Comparison of ENCODE assay signal across 7 mouse cellular contexts in the genomic region with DNA sequence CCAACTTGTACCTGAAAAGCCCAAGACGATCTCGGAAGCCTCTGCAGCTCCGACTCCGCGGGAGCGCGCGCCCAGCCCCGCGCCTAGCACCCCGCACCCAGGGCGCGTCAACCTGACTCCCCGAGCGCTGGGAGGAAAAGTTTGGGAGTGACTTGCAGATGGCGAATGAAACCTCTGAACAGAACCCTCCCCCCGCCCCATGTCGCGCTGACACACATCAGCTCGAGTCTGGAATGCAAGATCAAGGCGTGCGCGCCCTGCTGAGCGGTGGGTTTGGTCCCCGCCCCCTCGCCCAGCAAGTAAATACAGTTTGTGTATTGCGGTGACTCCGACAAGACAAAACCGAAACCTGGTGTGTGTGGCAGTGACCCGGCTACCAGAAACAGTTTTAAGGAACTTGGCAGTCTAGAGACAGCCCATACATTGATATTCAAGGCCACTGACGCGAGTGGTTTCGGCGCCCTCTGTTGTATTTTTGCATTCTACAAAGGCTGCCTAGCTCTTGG. TPM values are rescaled to one million over a fixed set of nuclear protein-coding genes. Genes with fewer than 3 reads are reported as not detected.
DNase-seq lines count a peak whose midpoint lies in the region; ATAC-seq lines count a peak whose summit lies in the region.

A gene (minus strand): TSS at position 193 of the 506 bp plus-strand sequence.

- intact Hi-C loops in gastrocnemius, postnatal 14 days (cut with DNase I; ENCODE audit: low total_unique reads) = loop anchor here (2.0 to 5.0 kb wide), 2 partner anchors 90 to 156 kb away; no protein-coding TSS in a partner anchor
- intact Hi-C loops in left cerebral cortex, postnatal 36 days (cut with DNase I) = loop anchor here (5.0 kb wide), 5 partner anchors 55 to 235 kb away; no protein-coding TSS in a partner anchor

- ATAC-seq in intestine, embryonic 16.5 days = peak; percentile 45
- ATAC-seq in megakaryocyte-erythroid progenitor cell, adult 5-6 weeks (replicated peaks; ENCODE audit: low FRiP score, low TSS enrichment, poor library complexity, severe bottlenecking) = peak; percentile 46

- WGBS in intestine, embryonic 16.5 days = under 1% methylated on average over 34 of the region's 34 CpGs

- H3K4me2 ChIP-seq in intestine, embryonic 16.5 days (ENCODE audit: low read depth, low read length) = peak within 1 kb of the TSS; percentile 90

- peak within 1 kb of the TSS; percentile 92 for H3K27ac ChIP-seq in intestine, embryonic 16.5 days (ENCODE audit: low read length)

- H3K4me1 ChIP-seq in intestine, embryonic 16.5 days (ENCODE audit: control insufficient read depth, insufficient read depth, low read length) = peaks cover 26% of the 10 kb centered on the region

- H3K4me3 ChIP-seq in intestine, embryonic 16.5 days (ENCODE audit: low read length) = peak within 1 kb of the TSS; percentile 84

- H3K27me3 ChIP-seq in intestine, embryonic 16.5 days (replicated peaks; ENCODE audit: control insufficient read depth, insufficient read depth, low read length) = no peaks in the 10 kb centered on the region

- H3K9me3 ChIP-seq in intestine, embryonic 16.5 days (ENCODE audit: control insufficient read depth, low read length) = no peaks in the 10 kb centered on the region

- peak within 1 kb of the TSS; percentile 89 for H3K9ac ChIP-seq in intestine, embryonic 16.5 days (ENCODE audit: low read depth, low read length)

- peak; percentile 96 for DNase-seq in ZHBTc4 (ENCODE audit: low read depth, low spot score)
- peak; percentile 60 for DNase-seq in cerebellum, adult 9-11 months
- DNase-seq in gastrocnemius, postnatal 14 days = peak; percentile 29
- peak in 1 of 2 experiments; percentile 69 for DNase-seq in left cerebral cortex, postnatal 36 days (ENCODE audit: low spot score in 2 of 2)
- DNase-seq in skeletal muscle tissue, adult 2 months (ENCODE audit: low read depth, low spot score) = peak; percentile 27

- no peaks in the 10 kb centered on the region for H3K36me3 ChIP-seq in intestine, embryonic 16.5 days (ENCODE audit: control insufficient read depth, insufficient read depth, low read length)

RNA-seq across cellular contexts. Expression of the gene that starts here (rescaled TPM):
- 1 to 10 TPM; 5.8 to 8.4 TPM for total RNA-seq in gastrocnemius, postnatal 14 days (2021)
- 20.6 and 21.1 TPM in 2 replicates for polyA plus RNA-seq in intestine, embryonic 16.5 days (2015; fragmentation: Nextera tagmentation; extraction: Ambion mirVana)
- total RNA-seq in left cerebral cortex, postnatal 36 days (2021) = 10 to 100 TPM; 38.1 to 49.1 TPM
- 16.0 and 18.4 TPM in 2 replicates for total RNA-seq in megakaryocyte-erythroid progenitor cell, adult 5-6 weeks (2014; fragmentation: Nextera tagmentation)
- total RNA-seq in megakaryocyte-erythroid progenitor cell, adult 5-6 weeks (2017) = 11.0 and 13.8 TPM in 2 replicates
